Mouse (Mus musculus) embryonic facial prominence, embryonic 12.5 days (tissue): ENCODE results near the gene Sf1. TPM values are rescaled to one million over a fixed set of nuclear protein-coding genes. Genes with fewer than 3 reads are reported as not detected.

Experiments
- ATAC-seq: fragments of 200-750 bp; cut with Nextera tagmentation; 2 replicates; pipeline ENCODE4 v1.8.0; 2017; ENCODE audit not compliant: insufficient number of reproducible peaks, insufficient read depth, low FRiP score, low TSS enrichment
- H3K27ac ChIP-seq: fragments of 300-500 bp; sonication (generic); 2 replicates; pipeline ENCODE4 v1.5.1; 2016; ENCODE audit warnings: mild to moderate bottlenecking
- H3K27me3 ChIP-seq: fragments of 300-500 bp; sonication (generic); 2 replicates; pipeline ENCODE4 v1.6.1; 2016; ENCODE audit warnings: mild to moderate bottlenecking, moderate library complexity
- H3K36me3 ChIP-seq: fragments of 300-500 bp; sonication (generic); 2 replicates; pipeline ENCODE4 v1.6.1; 2016; ENCODE audit warnings: mild to moderate bottlenecking
- H3K4me1 ChIP-seq: fragments of 300-500 bp; sonication (generic); 2 replicates; pipeline ENCODE4 v1.6.1; 2016
- H3K4me2 ChIP-seq: fragments of 300-500 bp; sonication (generic); replicated peaks from 2 replicates; pipeline ENCODE4 v1.6.1; 2016; ENCODE audit warnings: mild to moderate bottlenecking, moderate library complexity
- H3K4me3 ChIP-seq: fragments of 300-500 bp; sonication (generic); 2 replicates; pipeline ENCODE4 v1.5.1; 2016; ENCODE audit warnings: mild to moderate bottlenecking
- H3K9ac ChIP-seq: fragments of 300-500 bp; sonication (generic); 2 replicates; pipeline ENCODE4 v1.6.1; 2016; ENCODE audit warnings: mild to moderate bottlenecking, moderate library complexity
- H3K9me3 ChIP-seq: fragments of 300-500 bp; sonication (generic); 2 replicates; pipeline ENCODE4 v1.6.1; 2016; ENCODE audit warnings: mild to moderate bottlenecking, moderate library complexity
- WGBS: fragments of 180-500 bp; shearing (Covaris S2); methylation state at CpG from one replicate; pipeline ENCODE4 v1.1.7; 2016; 5-methylcytosine and 5-hydroxymethylcytosine counted together
- polyA plus RNA-seq: library from polyadenylated mRNA; unstranded; fragments of >200 nt; fragmentation: Nextera tagmentation; extraction: Ambion mirVana; gene quantifications from 2 replicates; pipeline ENCODE4 v1.2.1, GENCODE M21; 2016

The Sf1 gene
- polyA plus RNA-seq, 1 experiment from 2014 or later = 159 TPM

GRCm38 (mm10) chr19:6333761-6334595 lies 29.5 kb upstream of the Sf1 start:
- 72% methylated on average over 9 of the region's 9 CpGs for WGBS
- H3K4me3 ChIP-seq = peak overlapping the region; percentile 75
- peak overlapping the region; percentile 94 for H3K4me2 ChIP-seq
- H3K9me3 ChIP-seq = no peaks in the 10 kb centered on the region
- peaks cover 19% of the 10 kb centered on the region for H3K4me1 ChIP-seq
- peak overlapping the region; percentile 86 for H3K27ac ChIP-seq
- peak overlapping the region; percentile 86; the same call in 1 of the 2 replicates for H3K9ac ChIP-seq
- ATAC-seq = 0 out of 2 replicates have a peak, but pooled peaks have one; percentile 0
- peaks cover 22% of the 10 kb centered on the region for H3K36me3 ChIP-seq
- H3K27me3 ChIP-seq = no peaks in the 10 kb centered on the region

GRCm38 (mm10) chr19:6334673-6335457 lies 28.6 kb upstream of the Sf1 start, which contains the start of gene Men1:
Gene Men1 (plus strand): TSS chr19:6334979.
- ATAC-seq = peak; percentile 90
- Histone ChIP-seq H3K9me3 (no peaks in the 10 kb centered on the region), H3K27me3 (no peaks in the 10 kb centered on the region), H3K4me3 (peak within 1 kb of the TSS; percentile 75), H3K9ac (peak within 1 kb of the TSS; percentile 86), H3K36me3 (peaks cover 30% of the 10 kb centered on the region), H3K27ac (peak within 1 kb of the TSS; percentile 86), H3K4me1 (peaks cover 19% of the 10 kb centered on the region), H3K4me2 (peak within 1 kb of the TSS; percentile 94)
- under 1% methylated on average over 43 of the region's 43 CpGs for WGBS

DNA sequence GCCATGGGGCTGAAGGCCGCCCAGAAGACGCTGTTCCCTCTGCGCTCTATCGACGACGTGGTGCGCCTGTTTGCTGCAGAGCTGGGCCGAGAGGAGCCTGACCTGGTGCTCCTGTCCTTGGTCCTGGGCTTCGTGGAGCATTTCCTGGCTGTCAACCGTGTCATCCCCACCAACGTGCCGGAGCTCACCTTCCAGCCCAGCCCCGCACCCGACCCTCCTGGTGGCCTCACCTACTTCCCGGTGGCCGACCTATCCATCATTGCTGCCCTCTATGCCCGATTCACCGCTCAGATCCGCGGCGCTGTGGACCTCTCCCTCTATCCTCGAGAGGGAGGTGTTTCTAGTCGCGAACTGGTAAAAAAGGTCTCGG lies 28.0 kb upstream of the Sf1 start:
- H3K4me1 ChIP-seq = peaks cover 24% of the 10 kb centered on the region
- peak overlapping the region; percentile 94 for H3K4me2 ChIP-seq
- peak overlapping the region; percentile 71 for H3K27ac ChIP-seq
- WGBS = under 1% methylated on average over 25 of the region's 25 CpGs
- peak overlapping the region; percentile 86 for H3K9ac ChIP-seq
- peak overlapping the region; percentile 75 for H3K4me3 ChIP-seq
- H3K9me3 ChIP-seq = no peaks in the 10 kb centered on the region
- H3K27me3 ChIP-seq = no peaks in the 10 kb centered on the region
- peaks cover 35% of the 10 kb centered on the region for H3K36me3 ChIP-seq
- ATAC-seq = no peak

DNA sequence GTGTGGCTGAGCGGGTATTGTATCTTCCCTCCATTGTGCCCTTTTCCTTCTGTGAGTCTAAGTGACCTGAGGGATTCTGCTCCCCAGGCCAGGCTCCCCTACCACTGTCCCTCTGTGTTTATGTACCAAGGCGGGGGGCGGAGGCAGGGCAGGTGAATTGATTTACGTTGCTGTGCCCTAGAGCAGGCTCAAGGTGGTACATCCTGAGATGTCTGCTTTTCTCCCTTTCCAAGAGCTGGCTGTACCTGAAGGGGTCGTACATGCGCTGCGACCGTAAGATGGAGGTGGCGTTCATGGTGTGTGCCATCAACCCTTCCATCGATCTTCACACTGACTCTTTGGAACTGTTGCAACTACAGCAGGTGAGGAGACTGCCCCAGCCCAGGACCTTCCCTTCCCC lies 26.6 kb upstream of the Sf1 start:
- Histone ChIP-seq H3K27ac (no peak overlapping the region), H3K36me3 (peaks cover 35% of the 10 kb centered on the region), H3K9me3 (no peaks in the 10 kb centered on the region), H3K4me2 (peak overlapping the region; percentile 94), H3K4me3 (peak overlapping the region; percentile 75; the same call in 1 of the 2 replicates), H3K4me1 (peaks cover 26% of the 10 kb centered on the region), H3K9ac (no peak overlapping the region), H3K27me3 (no peaks in the 10 kb centered on the region)
- WGBS = 92% methylated on average over 10 of the region's 10 CpGs
- ATAC-seq = no peak

DNA sequence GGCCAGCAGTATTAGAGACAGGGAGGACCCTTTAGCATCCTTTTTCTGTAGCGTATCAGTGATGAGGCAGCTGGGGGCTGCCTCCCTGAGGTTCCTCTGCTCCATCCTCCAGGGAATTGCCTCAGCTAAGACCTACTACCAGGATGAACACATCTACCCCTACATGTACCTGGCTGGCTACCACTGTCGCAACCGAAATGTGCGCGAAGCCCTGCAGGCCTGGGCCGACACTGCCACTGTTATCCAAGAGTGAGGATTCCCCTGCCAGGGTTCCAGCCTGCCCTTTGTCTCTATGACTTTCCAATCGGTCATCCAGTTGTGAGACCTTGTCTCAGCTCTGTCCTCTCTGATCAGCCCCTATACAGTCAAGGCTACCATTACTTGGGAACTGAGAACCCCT lies 25.3 kb upstream of the Sf1 start:
- H3K4me2 ChIP-seq = no peak overlapping the region
- peaks cover 26% of the 10 kb centered on the region for H3K4me1 ChIP-seq
- no peak overlapping the region for H3K9ac ChIP-seq
- no peak for ATAC-seq
- H3K9me3 ChIP-seq = no peaks in the 10 kb centered on the region
- H3K27me3 ChIP-seq = no peaks in the 10 kb centered on the region
- peaks cover 35% of the 10 kb centered on the region for H3K36me3 ChIP-seq
- no peak overlapping the region for H3K27ac ChIP-seq
- WGBS = 93% methylated on average over 7 of the region's 7 CpGs
- H3K4me3 ChIP-seq = no peak overlapping the region

DNA sequence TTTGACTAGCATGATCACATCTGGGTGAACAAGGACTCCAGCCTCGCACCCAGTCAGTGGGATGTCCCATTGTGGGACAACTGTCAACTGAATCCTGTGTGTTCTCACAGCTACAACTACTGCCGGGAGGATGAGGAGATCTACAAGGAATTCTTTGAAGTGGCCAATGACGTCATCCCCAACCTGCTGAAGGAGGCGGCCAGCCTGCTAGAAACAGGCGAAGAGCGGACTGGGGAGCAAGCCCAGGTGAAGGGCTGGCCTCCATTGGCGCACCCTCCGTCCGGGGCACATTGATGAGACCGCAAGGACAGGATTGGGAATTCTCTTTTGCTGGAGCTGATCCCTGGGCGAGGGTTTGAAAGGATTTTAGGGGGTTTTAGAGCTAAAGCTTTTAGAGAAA lies 24.8 kb upstream of the Sf1 start:
- Histone ChIP-seq H3K27ac (no peak overlapping the region), H3K36me3 (peaks cover 36% of the 10 kb centered on the region), H3K9ac (no peak overlapping the region), H3K27me3 (no peaks in the 10 kb centered on the region), H3K9me3 (no peaks in the 10 kb centered on the region), H3K4me1 (peaks cover 26% of the 10 kb centered on the region), H3K4me2 (no peak overlapping the region), H3K4me3 (no peak overlapping the region)
- no peak for ATAC-seq
- WGBS = 89% methylated on average over 11 of the region's 11 CpGs

DNA sequence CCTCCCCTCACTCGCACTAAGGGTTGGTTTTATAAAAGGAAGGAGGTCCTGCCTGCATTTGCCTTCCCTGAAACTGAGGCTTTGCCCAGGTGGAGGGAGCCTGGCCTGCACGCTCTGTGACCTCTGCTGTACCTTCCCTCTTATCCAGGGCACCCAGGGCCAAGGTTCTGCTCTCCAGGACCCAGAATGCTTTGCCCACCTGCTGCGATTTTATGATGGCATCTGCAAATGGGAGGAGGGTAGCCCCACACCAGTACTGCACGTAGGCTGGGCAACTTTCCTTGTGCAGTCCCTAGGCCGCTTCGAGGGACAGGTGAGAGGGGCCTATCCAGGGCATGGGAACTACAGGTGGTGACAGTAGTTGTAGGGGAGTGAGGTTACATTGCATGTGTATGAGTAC lies 24.3 kb upstream of the Sf1 start:
- Histone ChIP-seq H3K27ac (no peak overlapping the region), H3K4me1 (peaks cover 24% of the 10 kb centered on the region), H3K36me3 (peaks cover 41% of the 10 kb centered on the region), H3K4me2 (no peak overlapping the region), H3K9me3 (no peaks in the 10 kb centered on the region), H3K27me3 (no peaks in the 10 kb centered on the region), H3K4me3 (no peak overlapping the region; the same call in 1 of the 2 replicates), H3K9ac (no peak overlapping the region)
- ATAC-seq = no peak
- 91% methylated on average over 6 of the region's 6 CpGs for WGBS

DNA sequence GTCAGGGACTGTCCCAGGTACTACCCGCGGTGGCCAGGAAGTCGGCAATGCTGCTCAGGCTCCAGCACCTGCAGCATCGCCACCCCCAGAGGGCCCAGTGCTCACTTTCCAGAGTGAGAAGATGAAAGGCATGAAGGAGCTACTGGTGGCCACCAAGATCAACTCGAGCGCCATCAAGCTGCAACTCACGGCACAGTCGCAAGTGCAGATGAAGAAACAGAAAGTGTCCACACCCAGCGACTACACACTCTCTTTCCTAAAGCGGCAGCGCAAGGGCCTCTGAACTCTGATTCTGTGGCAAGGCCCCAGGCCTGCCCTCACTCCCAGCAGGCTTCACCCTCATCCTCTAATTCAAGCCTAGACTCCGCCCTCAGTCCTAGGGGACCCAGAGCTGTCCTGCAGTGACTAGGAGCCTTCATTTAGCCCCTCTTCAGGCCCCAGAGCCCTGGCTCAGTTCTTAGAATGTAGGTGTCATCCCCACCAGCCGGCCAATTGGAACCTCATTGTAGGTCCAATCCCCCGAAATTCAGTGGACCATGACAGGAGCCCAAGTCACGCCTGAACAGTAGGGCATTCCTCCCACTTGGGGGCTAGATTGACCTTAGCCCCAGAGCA lies 23.5 kb upstream of the Sf1 start:
- H3K27ac ChIP-seq = no peak overlapping the region
- 73% methylated on average over 15 of the region's 15 CpGs for WGBS
- H3K4me1 ChIP-seq = peaks cover 21% of the 10 kb centered on the region
- H3K9me3 ChIP-seq = no peaks in the 10 kb centered on the region
- ATAC-seq = no peak
- H3K36me3 ChIP-seq = peaks cover 48% of the 10 kb centered on the region
- H3K4me3 ChIP-seq = no peak overlapping the region
- no peaks in the 10 kb centered on the region for H3K27me3 ChIP-seq
- no peak overlapping the region for H3K4me2 ChIP-seq
- H3K9ac ChIP-seq = no peak overlapping the region

DNA sequence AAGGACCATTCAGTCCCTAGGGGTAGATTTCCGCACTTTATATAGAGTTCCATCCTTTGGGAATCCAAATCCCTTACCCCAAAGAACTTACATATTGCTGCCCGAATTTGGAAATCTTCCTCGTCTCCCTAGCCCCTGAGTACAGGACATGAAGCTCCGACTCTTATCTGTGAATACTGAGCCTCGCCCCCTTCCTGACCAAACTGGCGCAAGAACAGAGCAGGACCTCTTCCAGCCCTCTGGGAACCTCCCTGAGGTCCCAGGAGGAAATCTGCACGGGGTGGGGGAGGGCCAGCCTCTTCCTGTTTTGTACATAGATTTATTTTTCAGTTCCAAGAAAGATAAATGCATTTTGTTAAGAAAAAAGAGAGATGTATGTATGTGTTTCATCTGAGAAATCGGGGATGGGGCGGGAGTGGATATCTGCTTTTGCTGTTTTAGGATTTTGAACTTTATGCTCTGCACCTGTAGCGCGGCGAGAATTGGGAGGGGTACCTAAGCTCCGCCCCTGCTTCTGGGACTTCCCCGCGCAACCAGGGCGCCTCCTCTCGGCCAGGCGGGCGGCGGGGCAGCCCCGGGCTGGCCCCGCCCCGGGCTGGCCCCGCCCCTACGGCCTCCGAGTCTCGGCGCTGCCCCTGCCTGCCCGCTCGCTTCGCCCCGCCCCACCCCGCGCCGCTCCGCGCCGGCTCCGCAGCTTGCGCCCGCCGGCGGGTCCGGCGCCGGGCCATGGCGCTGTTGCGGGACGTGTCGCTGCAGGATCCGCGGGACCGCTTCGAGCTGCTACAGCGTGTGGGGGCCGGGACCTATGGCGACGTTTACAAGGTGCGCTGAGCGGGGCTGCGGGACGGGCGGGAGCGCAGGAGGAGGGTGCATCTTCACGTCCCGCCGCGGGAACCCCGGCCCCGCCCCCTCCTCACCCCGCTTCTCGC lies 22.7 kb upstream of the Sf1 start, which contains the start of gene Map4k2:
Gene Map4k2, plus strand, starts transcription at position 612 of the 929 bp plus-strand sequence.
- Histone ChIP-seq H3K4me2 (peak within 1 kb of the TSS; percentile 95), H3K36me3 (peaks cover 55% of the 10 kb centered on the region), H3K9ac (peak within 1 kb of the TSS; percentile 78), H3K27me3 (no peaks in the 10 kb centered on the region), H3K4me3 (peak within 1 kb of the TSS; percentile 65), H3K4me1 (peaks cover 20% of the 10 kb centered on the region), H3K27ac (peak within 1 kb of the TSS; percentile 67), H3K9me3 (no peaks in the 10 kb centered on the region)
- WGBS = 7% methylated on average over 71 of the region's 72 CpGs
- peak; percentile 52; the same call in 1 of the 2 replicates for ATAC-seq

- Histone ChIP-seq H3K4me3 (peak overlapping the region; percentile 65), H3K27me3 (no peaks in the 10 kb centered on the region), H3K27ac (peak overlapping the region; percentile 67), H3K36me3 (peaks cover 63% of the 10 kb centered on the region), H3K9ac (peak overlapping the region; percentile 78), H3K4me2 (peak overlapping the region; percentile 95), H3K4me1 (peaks cover 12% of the 10 kb centered on the region), H3K9me3 (no peaks in the 10 kb centered on the region)
- no peak for ATAC-seq
- WGBS = 9% methylated on average over 23 of the region's 23 CpGs
These were observed 21.9 kb upstream of the Sf1 start for GRCm38 (mm10) chr19:6341453-6342077.
